Mouse (Mus musculus): ENCODE data around the gene Derl3. TPM values are rescaled to one million over a fixed set of nuclear protein-coding genes. Genes with fewer than 3 reads are reported as not detected.
"Not testable (repeated sequence)": the region's sequence is repeated elsewhere in the genome, so short reads cannot be mapped to it uniquely, and the experiment has no call there.

Gene Derl3
- polyA plus RNA-seq, 2 experiments = 3.0 to 6.7 TPM

DNA sequence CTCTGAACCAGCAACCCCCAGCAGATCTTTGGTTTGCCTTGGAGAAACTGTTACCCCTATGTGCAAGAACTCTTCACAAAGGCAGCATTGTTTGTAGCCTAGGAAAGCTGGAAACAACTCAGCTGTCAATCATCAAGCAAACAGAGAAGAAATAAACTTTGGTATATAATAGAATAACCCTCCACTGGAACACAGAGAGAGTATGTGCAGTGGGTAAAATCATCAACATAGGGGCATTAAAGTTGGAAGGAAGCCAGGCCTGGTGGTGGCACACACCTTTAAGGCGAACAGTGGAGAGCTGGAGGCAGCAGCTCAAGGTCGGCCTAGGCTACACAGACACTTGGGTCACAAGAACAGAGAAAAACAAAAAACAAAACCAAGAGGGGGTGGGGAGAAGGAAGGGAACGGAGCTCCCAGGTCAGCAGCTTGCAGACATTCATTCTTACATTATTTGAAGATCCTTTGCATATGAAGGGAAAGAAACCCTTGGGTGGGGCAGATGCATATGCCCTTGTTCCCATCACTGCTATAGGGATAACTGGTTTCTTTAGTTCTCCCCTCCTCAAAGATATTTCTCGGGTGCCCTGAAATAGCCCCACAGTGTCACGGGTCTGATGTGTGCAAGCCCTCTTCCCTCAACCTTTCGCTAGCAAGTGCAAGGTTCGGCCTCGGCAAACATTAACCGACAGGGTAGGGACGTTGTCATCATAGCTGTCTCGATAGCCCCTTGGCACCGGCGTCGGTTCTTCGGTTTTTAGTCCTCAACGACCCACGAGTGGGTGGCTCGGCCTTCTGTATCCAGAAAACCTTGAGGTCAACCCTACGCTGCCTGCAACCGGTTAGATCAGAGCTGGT, 11.4 kb upstream of the Derl3 start:
- H3K4me2 ChIP-seq (replicated peaks; ENCODE audit: low read depth, low read length, severe bottlenecking) = no peak overlapping the region
- TF ChIP-seq POLR2A (IDR thresholded peaks at IDR 0.05; ENCODE audit: borderline replicate concordance, extremely low read depth, insufficient read depth, insufficient read length) = no peak

DNA sequence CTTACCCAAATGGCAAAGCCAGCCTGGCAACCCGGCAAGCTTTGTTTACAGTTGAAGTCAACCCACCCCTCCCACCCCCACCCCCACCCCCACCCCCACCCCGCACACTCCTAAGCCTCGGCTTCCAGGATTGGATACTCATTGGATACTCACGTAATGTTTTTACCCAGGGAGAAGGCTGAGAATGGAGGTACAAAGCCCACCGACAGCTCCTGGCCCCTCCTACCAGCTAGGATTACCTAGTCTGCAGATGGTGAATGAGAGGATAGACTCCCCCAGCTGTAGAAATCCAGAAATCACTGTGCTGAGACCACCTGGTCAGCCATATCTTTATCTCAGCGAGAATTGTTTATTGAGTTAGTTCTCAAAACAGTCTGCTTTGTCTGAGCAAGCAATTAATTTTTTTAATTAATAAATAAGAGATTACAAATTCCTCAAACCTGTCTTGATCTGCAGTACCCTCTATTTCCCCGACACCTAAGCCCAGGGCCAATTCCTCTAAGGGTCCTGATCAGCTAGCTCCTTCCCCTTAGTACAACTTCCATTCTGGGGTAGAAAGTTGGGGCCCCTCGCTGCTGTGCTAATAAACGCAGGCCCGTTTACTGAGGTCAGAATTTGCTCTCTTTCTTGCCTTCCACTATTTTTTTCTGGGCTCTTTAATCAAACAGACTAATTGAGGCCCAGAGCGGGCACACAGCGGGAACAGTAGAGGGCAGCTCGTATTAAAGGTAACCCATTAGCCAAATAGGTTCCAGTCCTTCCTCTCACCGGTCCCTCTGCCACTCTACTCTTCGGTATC, 10.6 kb upstream of the Derl3 start:
- H3K4me3 ChIP-seq (replicated peaks; ENCODE audit: low read length) = no peak overlapping the region
- WGBS = 5% methylated on average over 15 of the region's 15 CpGs
- H3K9ac ChIP-seq (ENCODE audit: low read depth, low read length, severe bottlenecking) = no peak overlapping the region
- H3K27me3 ChIP-seq (ENCODE audit: control insufficient read depth, insufficient read depth, low read length) = no peaks in the 10 kb centered on the region
- H3K9me3 ChIP-seq (ENCODE audit: control insufficient read depth, low read length) = no peaks in the 10 kb centered on the region
- peak; percentile 67; the same call in 1 of the 2 replicates for ATAC-seq (ENCODE audit: low FRiP score, low read depth)
- peak overlapping the region; percentile 23; the same call in 1 of the 2 replicates for H3K4me2 ChIP-seq (replicated peaks; ENCODE audit: low read depth, low read length, severe bottlenecking)
- no peaks in the 10 kb centered on the region for H3K36me3 ChIP-seq (ENCODE audit: control insufficient read depth, insufficient read depth, low read length)
- H3K27ac ChIP-seq (replicated peaks; ENCODE audit: low read depth, low read length) = no peak overlapping the region
- DNase-seq (ENCODE audit: low spot score) = no peak
- peaks cover 13% of the 10 kb centered on the region for H3K4me1 ChIP-seq (ENCODE audit: control insufficient read depth, insufficient read depth, low read length)
- TF ChIP-seq POLR2A (IDR thresholded peaks at IDR 0.05; ENCODE audit: borderline replicate concordance, extremely low read depth, insufficient read depth, insufficient read length) = no peak

More for the DNA sequence above, 11.4 kb upstream of the Derl3 start:
- no peaks in the 10 kb centered on the region for H3K27me3 ChIP-seq (ENCODE audit: control insufficient read depth, insufficient read depth, low read length)
- H3K36me3 ChIP-seq (ENCODE audit: control insufficient read depth, insufficient read depth, low read length) = no peaks in the 10 kb centered on the region
- WGBS = 20% methylated on average over 20 of the region's 20 CpGs
- DNase-seq (ENCODE audit: low spot score) (no peak), ATAC-seq (ENCODE audit: low FRiP score, low read depth) (no peak)
- H3K4me3 ChIP-seq (replicated peaks; ENCODE audit: low read length) = no peak overlapping the region
- no peaks in the 10 kb centered on the region for H3K9me3 ChIP-seq (ENCODE audit: control insufficient read depth, low read length)
- no peak overlapping the region for H3K9ac ChIP-seq (ENCODE audit: low read depth, low read length, severe bottlenecking)
- peak overlapping the region; percentile 48 for H3K27ac ChIP-seq (replicated peaks; ENCODE audit: low read depth, low read length)
- H3K4me1 ChIP-seq (ENCODE audit: control insufficient read depth, insufficient read depth, low read length) = peaks cover 13% of the 10 kb centered on the region

DNA sequence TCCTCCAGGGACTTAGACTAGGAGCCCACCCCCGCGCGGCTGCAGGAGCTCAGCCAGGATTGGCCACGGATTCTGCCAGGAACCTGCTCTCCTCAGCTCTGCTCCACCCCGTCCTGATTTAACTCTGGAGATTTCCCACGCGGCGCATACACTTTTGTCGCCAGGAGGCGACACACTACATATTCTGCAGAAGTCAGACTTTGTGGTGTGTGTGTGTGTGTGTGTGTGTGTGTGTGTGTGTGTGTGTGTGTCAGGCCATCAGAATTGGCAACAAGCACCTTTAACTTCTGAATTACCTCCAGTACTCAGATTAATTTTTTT, 10.0 kb upstream of the Derl3 start:
- WGBS = 3% methylated on average over 10 of the region's 10 CpGs
- no peak overlapping the region for H3K9ac ChIP-seq (ENCODE audit: low read depth, low read length, severe bottlenecking)
- TF ChIP-seq POLR2A (IDR thresholded peaks at IDR 0.05; ENCODE audit: borderline replicate concordance, extremely low read depth, insufficient read depth, insufficient read length) = no peak
- H3K36me3 ChIP-seq (ENCODE audit: control insufficient read depth, insufficient read depth, low read length) = no peaks in the 10 kb centered on the region
- H3K4me2 ChIP-seq (replicated peaks; ENCODE audit: low read depth, low read length, severe bottlenecking) = peak overlapping the region; percentile 23; the same call in 1 of the 2 replicates
- no peak overlapping the region for H3K27ac ChIP-seq (replicated peaks; ENCODE audit: low read depth, low read length)
- DNase-seq (ENCODE audit: low spot score) (peak; percentile 70), ATAC-seq (ENCODE audit: low FRiP score, low read depth) (peak; percentile 54; the same call in 1 of the 2 replicates)
- H3K4me1 ChIP-seq (ENCODE audit: control insufficient read depth, insufficient read depth, low read length) = peaks cover 13% of the 10 kb centered on the region
- H3K27me3 ChIP-seq (ENCODE audit: control insufficient read depth, insufficient read depth, low read length) = no peaks in the 10 kb centered on the region
- H3K9me3 ChIP-seq (ENCODE audit: control insufficient read depth, low read length) = no peaks in the 10 kb centered on the region
- no peak overlapping the region for H3K4me3 ChIP-seq (replicated peaks; ENCODE audit: low read length)

GRCm38 (mm10) chr10:75884742-75885141, 8.5 kb upstream of the Derl3 start:
- Histone ChIP-seq H3K9me3 (ENCODE audit: control insufficient read depth, low read length) (no peaks in the 10 kb centered on the region), H3K9ac (ENCODE audit: low read depth, low read length, severe bottlenecking) (no peak overlapping the region), H3K4me1 (ENCODE audit: control insufficient read depth, insufficient read depth, low read length) (peaks cover 19% of the 10 kb centered on the region), H3K36me3 (ENCODE audit: control insufficient read depth, insufficient read depth, low read length) (no peaks in the 10 kb centered on the region), H3K27me3 (ENCODE audit: control insufficient read depth, insufficient read depth, low read length) (no peaks in the 10 kb centered on the region), H3K27ac (replicated peaks; ENCODE audit: low read depth, low read length) (no peak overlapping the region), H3K4me2 (replicated peaks; ENCODE audit: low read depth, low read length, severe bottlenecking) (no peak overlapping the region), H3K4me3 (replicated peaks; ENCODE audit: low read length) (no peak overlapping the region)
- no peak for DNase-seq (ENCODE audit: low spot score)
- no peak for TF ChIP-seq POLR2A (IDR thresholded peaks at IDR 0.05; ENCODE audit: borderline replicate concordance, extremely low read depth, insufficient read depth, insufficient read length)
- 94% methylated on average over 8 of the region's 8 CpGs for WGBS
- ATAC-seq (ENCODE audit: low FRiP score, low read depth) = no peak

- H3K36me3 ChIP-seq (ENCODE audit: control insufficient read depth, insufficient read depth, low read length); ATAC-seq (ENCODE audit: low FRiP score, low read depth); H3K9me3 ChIP-seq (ENCODE audit: control insufficient read depth, low read length); H3K4me3 ChIP-seq (replicated peaks; ENCODE audit: low read length); H3K9ac ChIP-seq (ENCODE audit: low read depth, low read length, severe bottlenecking); H3K27me3 ChIP-seq (ENCODE audit: control insufficient read depth, insufficient read depth, low read length); H3K27ac ChIP-seq (replicated peaks; ENCODE audit: low read depth, low read length); DNase-seq (ENCODE audit: low spot score); H3K4me2 ChIP-seq (replicated peaks; ENCODE audit: low read depth, low read length, severe bottlenecking): not testable (repeated sequence)
- 84% methylated on average over 5 of the region's 5 CpGs for WGBS
- H3K4me1 ChIP-seq (ENCODE audit: control insufficient read depth, insufficient read depth, low read length) = peaks cover 12% of the 10 kb centered on the region
These were observed 5.7 kb upstream of the Derl3 start for GRCm38 (mm10) chr10:75887504-75887903.
